Mouse (Mus musculus): Measurements from ENCODE around the gene Hif3a. TPM values are rescaled to one million over a fixed set of nuclear protein-coding genes. Genes with fewer than 3 reads are reported as not detected.

The Hif3a gene
- polyA plus RNA-seq, 1 experiment from 2014 or later: 4.4 TPM

DNA sequence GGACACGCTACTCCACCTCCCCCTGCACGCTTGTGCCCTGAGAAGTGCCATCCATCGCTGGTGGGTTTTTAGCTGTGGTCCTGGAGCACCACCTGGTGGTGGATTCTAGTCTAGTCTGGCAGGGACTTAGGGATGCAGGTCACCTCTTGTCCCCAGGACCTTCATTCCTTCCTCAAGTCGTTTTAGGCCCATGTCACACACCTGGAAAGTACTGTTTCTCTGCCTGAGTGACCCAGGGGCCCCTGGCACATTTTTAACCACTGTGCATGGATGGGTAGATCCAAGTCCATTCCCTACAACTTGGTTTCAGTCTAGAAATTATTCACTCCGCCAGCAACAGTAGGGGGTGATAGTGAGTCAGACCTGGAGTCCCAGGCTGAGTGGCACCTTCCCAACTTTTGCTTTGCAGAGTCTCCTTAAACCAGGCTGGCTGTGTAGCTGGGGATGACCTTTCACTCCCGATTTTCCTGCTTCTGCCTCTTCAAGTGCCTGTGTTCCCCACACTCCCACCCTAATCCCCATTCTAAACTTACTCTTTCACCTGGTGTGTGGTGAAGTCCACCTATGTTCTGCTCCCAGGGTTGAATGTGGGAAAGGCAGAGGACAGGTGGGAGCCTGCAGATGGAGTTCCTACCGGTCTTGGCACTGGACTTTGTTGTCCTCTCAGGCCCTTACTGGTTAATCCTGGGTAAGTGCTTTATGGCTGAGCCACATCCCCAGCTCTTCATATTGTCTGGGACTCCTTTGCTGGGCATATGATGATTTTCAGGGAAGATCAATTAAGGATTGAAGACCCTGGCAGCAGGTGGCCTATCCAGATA lies 59.6 kb downstream of the Hif3a start:
- Histone ChIP-seq H3K4me1 (replicated peaks; ENCODE audit: control insufficient read depth, insufficient read depth, low read length) (no peaks in the 10 kb centered on the region), H3K27ac (ENCODE audit: low read length) (no peak overlapping the region), H3K27me3 (replicated peaks; ENCODE audit: control insufficient read depth, insufficient read depth, low read length) (no peaks in the 10 kb centered on the region), H3K9ac (replicated peaks; ENCODE audit: low read depth, low read length) (no peak overlapping the region), H3K4me3 (replicated peaks; ENCODE audit: low read length) (no peak overlapping the region), H3K4me2 (ENCODE audit: low read length) (no peak overlapping the region), H3K9me3 (ENCODE audit: control insufficient read depth, low read length) (no peaks in the 10 kb centered on the region), H3K36me3 (ENCODE audit: control insufficient read depth, insufficient read depth) (peaks cover 12% of the 10 kb centered on the region; the same call in 1 of the 2 replicates)
- WGBS: 10% methylated on average over 7 of the region's 7 CpGs
- peak; percentile 78 for ATAC-seq

DNA sequence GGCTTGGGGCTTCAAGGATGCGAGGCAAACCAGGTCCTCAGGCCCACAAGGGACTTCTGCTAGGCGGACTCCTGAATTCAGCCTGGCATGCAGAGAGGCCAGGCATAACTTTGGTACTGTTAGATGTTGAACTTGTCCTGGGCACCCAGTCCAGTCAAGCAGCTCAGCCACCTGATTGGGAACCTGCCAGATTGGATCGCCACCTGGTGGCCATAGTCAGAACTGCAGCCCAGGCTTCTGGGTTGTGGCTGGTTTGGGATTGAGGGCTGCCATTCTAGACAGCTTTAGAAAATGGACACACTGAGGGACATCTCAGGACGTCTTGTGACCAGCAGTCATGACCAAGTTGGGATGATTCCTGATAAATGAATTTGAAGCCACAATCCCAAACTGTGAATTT lies 62.6 kb downstream of the Hif3a start:
- 18% methylated on average over 4 of the region's 4 CpGs for WGBS

DNA sequence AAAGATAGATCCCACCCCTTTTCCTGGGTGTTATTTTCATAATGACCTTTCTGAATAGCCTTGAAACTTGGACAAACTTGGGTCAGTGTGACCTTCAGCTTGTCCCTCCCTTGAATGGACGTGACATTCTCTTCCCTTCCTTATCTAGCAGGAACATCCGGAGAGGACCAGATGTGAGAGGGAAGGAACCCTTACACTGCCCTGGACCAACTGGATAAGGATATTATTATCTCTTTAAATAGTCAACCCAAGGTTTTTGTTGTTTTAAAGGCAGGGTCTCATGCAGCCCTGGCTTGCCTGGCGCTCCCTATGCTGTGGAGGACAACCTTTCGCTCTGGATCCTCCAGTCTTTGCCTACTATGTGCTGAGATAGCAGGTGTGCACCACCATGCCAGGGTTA lies 63.0 kb downstream of the Hif3a start:
- H3K27me3 ChIP-seq (replicated peaks; ENCODE audit: control insufficient read depth, insufficient read depth, low read length): no peaks in the 10 kb centered on the region
- H3K27ac ChIP-seq (ENCODE audit: low read length): no peak overlapping the region
- H3K36me3 ChIP-seq (ENCODE audit: control insufficient read depth, insufficient read depth): no peaks in the 10 kb centered on the region
- ATAC-seq: no peak
- no peak overlapping the region for H3K4me3 ChIP-seq (replicated peaks; ENCODE audit: low read length)
- H3K4me1 ChIP-seq (replicated peaks; ENCODE audit: control insufficient read depth, insufficient read depth, low read length): peaks cover 7% of the 10 kb centered on the region
- H3K9ac ChIP-seq (replicated peaks; ENCODE audit: low read depth, low read length): no peak overlapping the region
- H3K9me3 ChIP-seq (ENCODE audit: control insufficient read depth, low read length): no peaks in the 10 kb centered on the region
- 73% methylated on average over 4 of the region's 4 CpGs for WGBS
- H3K4me2 ChIP-seq (ENCODE audit: low read length): no peak overlapping the region

More for the DNA sequence above, 62.6 kb downstream of the Hif3a start:
- Histone ChIP-seq H3K27me3 (replicated peaks; ENCODE audit: control insufficient read depth, insufficient read depth, low read length) (no peaks in the 10 kb centered on the region), H3K4me3 (replicated peaks; ENCODE audit: low read length) (no peak overlapping the region), H3K36me3 (ENCODE audit: control insufficient read depth, insufficient read depth) (no peaks in the 10 kb centered on the region; the same call in 1 of the 2 replicates), H3K9ac (replicated peaks; ENCODE audit: low read depth, low read length) (no peak overlapping the region), H3K4me1 (replicated peaks; ENCODE audit: control insufficient read depth, insufficient read depth, low read length) (peaks cover 3% of the 10 kb centered on the region), H3K27ac (ENCODE audit: low read length) (no peak overlapping the region), H3K9me3 (ENCODE audit: control insufficient read depth, low read length) (no peaks in the 10 kb centered on the region), H3K4me2 (ENCODE audit: low read length) (no peak overlapping the region)
- no peak; the same call in 1 of the 2 replicates for ATAC-seq

DNA sequence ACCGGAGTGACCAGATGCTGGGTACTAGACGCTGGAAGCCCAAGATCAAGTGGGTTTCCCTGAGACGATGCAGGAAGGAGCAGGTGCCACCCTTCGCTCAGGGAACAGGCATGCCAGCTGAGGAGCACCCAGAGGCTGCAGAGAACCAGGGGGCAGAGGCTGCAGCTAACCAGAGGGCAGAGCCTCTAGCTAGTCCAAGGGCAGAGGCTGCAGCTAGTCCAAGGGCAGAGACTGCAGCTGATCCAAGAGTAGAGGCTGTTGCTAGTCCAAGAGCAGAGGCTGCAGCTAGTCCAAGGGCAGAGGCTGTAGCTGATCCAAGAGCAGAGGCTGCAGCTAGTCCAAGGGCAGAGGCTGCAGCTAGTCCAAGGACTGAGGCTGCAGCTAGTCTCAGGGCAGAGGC lies 66.9 kb downstream of the Hif3a start:
- no peaks in the 10 kb centered on the region for H3K27me3 ChIP-seq (replicated peaks; ENCODE audit: control insufficient read depth, insufficient read depth, low read length)
- H3K9ac ChIP-seq (replicated peaks; ENCODE audit: low read depth, low read length): no peak overlapping the region; the same call in 1 of the 2 replicates
- H3K36me3 ChIP-seq (ENCODE audit: control insufficient read depth, insufficient read depth): no peaks in the 10 kb centered on the region
- peak overlapping the region; percentile 48 for H3K4me2 ChIP-seq (ENCODE audit: low read length)
- ATAC-seq: no peak
- WGBS: 82% methylated on average over 4 of the region's 4 CpGs
- no peak overlapping the region for H3K4me3 ChIP-seq (replicated peaks; ENCODE audit: low read length)
- no peaks in the 10 kb centered on the region for H3K9me3 ChIP-seq (ENCODE audit: control insufficient read depth, low read length)
- H3K4me1 ChIP-seq (replicated peaks; ENCODE audit: control insufficient read depth, insufficient read depth, low read length): peaks cover 24% of the 10 kb centered on the region
- H3K27ac ChIP-seq (ENCODE audit: low read length): no peak overlapping the region

DNA sequence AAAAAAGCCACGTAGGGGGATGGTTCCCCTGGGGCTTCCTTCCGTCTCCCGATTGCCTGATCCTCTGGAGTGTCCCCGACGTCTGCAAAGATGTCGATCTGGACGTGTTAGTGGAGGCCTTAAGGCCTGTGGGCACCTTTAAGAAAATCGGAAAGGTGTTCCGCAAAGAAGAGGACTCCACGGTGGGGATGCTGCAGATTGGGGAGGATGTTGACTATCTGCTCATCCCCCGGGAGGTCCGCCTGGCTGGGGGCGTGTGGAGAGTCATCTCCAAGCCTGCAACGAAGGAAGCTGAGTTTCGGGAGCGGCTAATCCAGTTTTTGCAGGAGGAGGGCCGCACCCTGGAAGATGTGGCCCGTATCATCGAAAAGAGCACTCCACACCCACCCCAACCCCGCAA lies 67.8 kb downstream of the Hif3a start:
- H3K9ac ChIP-seq (replicated peaks; ENCODE audit: low read depth, low read length): peak overlapping the region; percentile 52
- H3K4me2 ChIP-seq (ENCODE audit: low read length): peak overlapping the region; percentile 48
- peaks cover 29% of the 10 kb centered on the region for H3K4me1 ChIP-seq (replicated peaks; ENCODE audit: control insufficient read depth, insufficient read depth, low read length)
- peak overlapping the region; percentile 33 for H3K4me3 ChIP-seq (replicated peaks; ENCODE audit: low read length)
- no peak overlapping the region; the same call in 1 of the 2 replicates for H3K27ac ChIP-seq (ENCODE audit: low read length)
- no peaks in the 10 kb centered on the region for H3K9me3 ChIP-seq (ENCODE audit: control insufficient read depth, low read length)
- H3K36me3 ChIP-seq (ENCODE audit: control insufficient read depth, insufficient read depth): no peaks in the 10 kb centered on the region
- H3K27me3 ChIP-seq (replicated peaks; ENCODE audit: control insufficient read depth, insufficient read depth, low read length): no peaks in the 10 kb centered on the region
- 9% methylated on average over 20 of the region's 20 CpGs for WGBS
- ATAC-seq: no peak

DNA sequence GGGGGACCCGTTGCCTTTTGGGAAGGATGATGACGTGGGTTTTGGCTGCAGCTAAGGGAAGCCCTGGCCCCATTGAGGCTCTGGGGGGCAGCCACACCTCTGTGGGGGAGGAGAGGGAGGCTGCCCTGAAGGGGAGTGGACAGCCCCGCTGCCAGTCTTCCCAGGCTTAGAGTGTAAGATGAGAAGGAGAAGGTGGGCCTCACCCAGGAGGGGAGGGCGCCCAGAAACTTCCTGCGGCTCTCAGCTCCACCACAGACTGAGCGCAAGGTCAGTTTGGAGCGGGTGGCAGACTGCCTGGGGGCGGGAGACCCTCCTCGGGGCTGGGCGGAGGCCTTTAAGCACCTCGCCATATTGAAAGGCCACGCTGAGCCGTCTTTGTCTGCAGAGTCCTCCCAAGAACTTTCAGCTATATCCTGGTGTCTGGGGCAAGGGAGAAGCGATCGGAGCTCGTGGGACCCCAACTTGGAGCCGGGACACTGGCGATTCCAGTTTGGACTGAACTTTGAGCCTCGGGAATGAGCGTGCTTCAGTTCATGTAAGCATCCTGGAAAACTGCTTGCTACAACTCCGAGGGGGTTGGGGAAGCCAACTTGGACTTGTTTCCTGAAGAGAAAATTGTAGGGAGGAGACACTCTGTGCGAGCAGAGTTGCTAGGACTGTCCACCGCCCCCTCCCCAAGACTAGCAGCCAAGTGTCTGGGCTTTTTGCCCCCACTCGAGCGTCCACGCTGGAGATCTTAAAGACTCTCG lies 68.4 kb downstream of the Hif3a start:
- peak overlapping the region; percentile 33 for H3K4me3 ChIP-seq (replicated peaks; ENCODE audit: low read length)
- no peak overlapping the region; the same call in 1 of the 2 replicates for H3K27ac ChIP-seq (ENCODE audit: low read length)
- peaks cover 29% of the 10 kb centered on the region for H3K4me1 ChIP-seq (replicated peaks; ENCODE audit: control insufficient read depth, insufficient read depth, low read length)
- ATAC-seq: peak; percentile 80
- 2% methylated on average over 27 of the region's 27 CpGs for WGBS
- H3K9me3 ChIP-seq (ENCODE audit: control insufficient read depth, low read length): no peaks in the 10 kb centered on the region
- H3K9ac ChIP-seq (replicated peaks; ENCODE audit: low read depth, low read length): peak overlapping the region; percentile 52
- H3K27me3 ChIP-seq (replicated peaks; ENCODE audit: control insufficient read depth, insufficient read depth, low read length): no peaks in the 10 kb centered on the region
- peak overlapping the region; percentile 48 for H3K4me2 ChIP-seq (ENCODE audit: low read length)
- H3K36me3 ChIP-seq (ENCODE audit: control insufficient read depth, insufficient read depth): no peaks in the 10 kb centered on the region

DNA sequence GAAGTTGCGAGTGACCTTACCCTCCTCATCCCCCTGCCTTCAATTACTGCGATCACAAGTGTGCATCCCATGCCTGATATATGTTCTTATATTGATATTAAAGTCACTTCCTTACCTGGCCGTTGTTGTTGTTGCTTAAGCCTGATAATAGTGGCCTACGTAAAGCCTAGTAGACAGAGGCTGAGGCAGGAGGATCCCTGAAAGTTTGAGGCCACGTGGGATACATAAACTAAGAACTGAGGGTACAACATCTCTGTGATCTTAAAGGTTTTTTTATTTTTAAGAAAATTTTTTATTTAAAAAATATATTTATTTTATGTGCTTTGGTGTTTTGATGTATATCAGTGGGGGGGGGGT lies 69.8 kb downstream of the Hif3a start, which contains the start of gene Ccdc8:
Gene Ccdc8, plus strand, starts transcription at position 258 of the 357 bp plus-strand sequence.
- H3K9me3 ChIP-seq (ENCODE audit: control insufficient read depth, low read length): no peaks in the 10 kb centered on the region
- H3K4me3 ChIP-seq (replicated peaks; ENCODE audit: low read length): no peak within 1 kb of the TSS
- H3K27ac ChIP-seq (ENCODE audit: low read length): peak within 1 kb of the TSS; percentile 5; the same call in 1 of the 2 replicates
- H3K4me2 ChIP-seq (ENCODE audit: low read length): peak within 1 kb of the TSS; percentile 48
- 96% methylated on average over 5 of the region's 5 CpGs for WGBS
- peak within 1 kb of the TSS; percentile 52; the same call in 1 of the 2 replicates for H3K9ac ChIP-seq (replicated peaks; ENCODE audit: low read depth, low read length)
- no peak for ATAC-seq
- peaks cover 40% of the 10 kb centered on the region for H3K4me1 ChIP-seq (replicated peaks; ENCODE audit: control insufficient read depth, insufficient read depth, low read length)
- H3K36me3 ChIP-seq (ENCODE audit: control insufficient read depth, insufficient read depth): no peaks in the 10 kb centered on the region
- no peaks in the 10 kb centered on the region for H3K27me3 ChIP-seq (replicated peaks; ENCODE audit: control insufficient read depth, insufficient read depth, low read length)

DNA sequence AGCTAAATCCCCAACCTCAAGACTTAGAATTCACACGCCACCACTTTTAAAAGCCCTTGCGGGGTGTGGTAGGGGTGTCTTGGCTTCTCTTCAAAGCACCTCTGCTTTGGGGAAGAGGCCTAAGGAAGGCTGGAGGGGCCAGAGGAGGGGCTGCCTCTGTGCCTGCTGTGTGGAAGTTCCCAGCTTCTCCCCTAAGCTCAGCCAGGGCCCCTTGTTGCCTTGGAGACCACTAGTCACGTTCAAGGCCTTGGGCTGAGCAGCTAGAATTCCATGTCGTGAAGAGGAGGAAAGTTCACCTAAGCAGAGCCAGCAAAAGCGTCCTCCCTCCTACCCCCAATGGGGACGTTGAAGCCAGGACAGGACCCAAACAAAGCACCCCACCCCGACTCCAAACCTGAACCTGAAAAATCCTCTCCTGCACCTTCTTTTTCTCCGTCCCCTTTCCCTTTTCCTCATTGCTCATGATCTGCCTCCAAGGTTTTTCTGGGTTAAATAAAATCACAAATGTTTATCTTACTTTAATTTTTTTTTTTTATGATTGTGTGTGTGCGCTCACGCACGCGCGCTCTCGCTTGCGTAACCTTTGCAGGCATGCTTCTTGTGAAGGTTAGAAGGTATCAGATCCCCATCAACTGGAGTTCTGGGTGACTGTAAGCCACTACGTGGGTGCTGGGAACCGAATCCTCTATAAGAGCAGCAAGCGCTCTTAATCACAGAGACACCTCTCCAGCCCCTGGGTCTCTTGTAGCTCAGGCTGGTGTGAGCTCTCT lies 70.4 kb downstream of the Hif3a start:
- Histone ChIP-seq H3K27ac (ENCODE audit: low read length) (peak overlapping the region; percentile 5; the same call in 1 of the 2 replicates), H3K9me3 (ENCODE audit: control insufficient read depth, low read length) (no peaks in the 10 kb centered on the region), H3K27me3 (replicated peaks; ENCODE audit: control insufficient read depth, insufficient read depth, low read length) (no peaks in the 10 kb centered on the region), H3K36me3 (ENCODE audit: control insufficient read depth, insufficient read depth) (no peaks in the 10 kb centered on the region), H3K4me2 (ENCODE audit: low read length) (no peak overlapping the region), H3K9ac (replicated peaks; ENCODE audit: low read depth, low read length) (no peak overlapping the region), H3K4me3 (replicated peaks; ENCODE audit: low read length) (no peak overlapping the region), H3K4me1 (replicated peaks; ENCODE audit: control insufficient read depth, insufficient read depth, low read length) (peaks cover 44% of the 10 kb centered on the region)
- peak; percentile 57 for ATAC-seq
- 50% methylated on average over 18 of the region's 18 CpGs for WGBS

Measured in forebrain, embryonic 16.5 days (tissue).